Mouse (Mus musculus): ENCODE data around the gene Iffo1. TPM values are rescaled to one million over a fixed set of nuclear protein-coding genes. Genes with fewer than 3 reads are reported as not detected.

Gene Iffo1
- total and polyA plus RNA-seq, 3 experiments: 96.1 to 96.9 TPM; not detected in 1

GRCm38 (mm10) chr6:125148251-125148925, 3.3 kb downstream of the Iffo1 start:
- H3K36me3 ChIP-seq (ENCODE audit: control insufficient read depth in 1 of 2, insufficient read depth in 2 of 2, low read length in 2 of 2): peaks cover 0 to 9% of the 10 kb centered on the region in 2 experiments; a peak in 2 of 4 replicates

GRCm38 (mm10) chr6:125148926-125149568, 4.0 kb downstream of the Iffo1 start:
- Histone ChIP-seq H3K4me3 (ENCODE audit: control insufficient read depth in 1 of 2, insufficient read depth in 1 of 2, low read depth in 2 of 2, low read length in 2 of 2) (no peak overlapping the region), H3K79me2 (ENCODE audit: control insufficient read depth, insufficient read depth, low read length, poor library complexity) (peaks cover 16% of the 10 kb centered on the region), H3K27ac (ENCODE audit: control insufficient read depth, low read depth, low read length) (no peak overlapping the region), H3K9ac (ENCODE audit: control insufficient read depth, low read depth, low read length, poor library complexity, severe bottlenecking) (no peak overlapping the region), H3K36me3 (ENCODE audit: control insufficient read depth in 1 of 2, insufficient read depth in 2 of 2, low read length in 2 of 2) (peaks cover 0 to 9% of the 10 kb centered on the region in 2 experiments; a peak in 2 of 4 replicates), H3K27me3 (ENCODE audit: control insufficient read depth in 1 of 2, insufficient read depth in 2 of 2, low read length in 2 of 2) (no peaks in the 10 kb centered on the region), H3K9me3 (replicated peaks; ENCODE audit: insufficient read depth, low read length) (no peaks in the 10 kb centered on the region), H3K4me1 (ENCODE audit: control insufficient read depth in 1 of 2, insufficient read depth in 2 of 2, low read length in 2 of 2) (peaks cover 0 to 28% of the 10 kb centered on the region in 2 experiments; a peak in 3 of 4 replicates)
- TF ChIP-seq ZMIZ1 (IDR thresholded peaks at IDR 0.05; ENCODE audit: low read depth, low read length): no peak
- TF ChIP-seq POLR2A (IDR thresholded peaks at IDR 0.05; ENCODE audit: control insufficient read depth in 1 of 2, insufficient read depth in 1 of 2, low read depth in 1 of 2, low read length in 2 of 2, poor library complexity in 1 of 2): no peak
- TF ChIP-seq GABPA (IDR thresholded peaks at IDR 0.05; ENCODE audit: low read depth, low read length): no peak
- TF ChIP-seq ETS1 (IDR thresholded peaks at IDR 0.05; ENCODE audit: low read depth, low read length): no peak
- TF ChIP-seq RCOR1 (IDR thresholded peaks at IDR 0.05; ENCODE audit: low read depth, low read length): no peak
- no peak for TF ChIP-seq SIN3A (IDR thresholded peaks at IDR 0.05; ENCODE audit: low read length)
- no peak for TF ChIP-seq NELFE (IDR thresholded peaks at IDR 0.05; ENCODE audit: low read depth, low read length)
- no peak for TF ChIP-seq HCFC1 (IDR thresholded peaks at IDR 0.05; ENCODE audit: low read depth, low read length)
- no peak for TF ChIP-seq ZNF384 (IDR thresholded peaks at IDR 0.05; ENCODE audit: low read depth, low read length)
- TF ChIP-seq MAFK (IDR thresholded peaks at IDR 0.05; ENCODE audit: borderline replicate concordance, low read depth, low read length): no peak
- TF ChIP-seq MXI1 (IDR thresholded peaks at IDR 0.05; ENCODE audit: low read depth, low read length): no peak
- TF ChIP-seq TBP (IDR thresholded peaks at IDR 0.05; ENCODE audit: low read depth, low read length): no peak
- TF ChIP-seq TAL1 (IDR thresholded peaks at IDR 0.05; ENCODE audit: low read length): no peak
- TF ChIP-seq POLR2AphosphoS2 (IDR thresholded peaks at IDR 0.05; ENCODE audit: low read length): no peak
- no peak for TF ChIP-seq MAX (IDR thresholded peaks at IDR 0.05; ENCODE audit: low read length)
- no peak for TF ChIP-seq ZKSCAN1 (IDR thresholded peaks at IDR 0.05; ENCODE audit: low read depth, low read length)
- TF ChIP-seq USF2 (IDR thresholded peaks at IDR 0.05; ENCODE audit: borderline replicate concordance in 1 of 2, insufficient read depth in 1 of 2, low read depth in 1 of 2, low read length in 2 of 2): no peak
- no peak for TF ChIP-seq MYC (IDR thresholded peaks at IDR 0.05; ENCODE audit: low read depth, low read length)
- TF ChIP-seq E2F4 (IDR thresholded peaks at IDR 0.05; ENCODE audit: borderline replicate concordance, low read depth, low read length): no peak
- DNase-seq (ENCODE audit: low read depth, low spot score): no peak

More at GRCm38 (mm10) chr6:125148251-125148925, 3.3 kb downstream of the Iffo1 start:
- no peak for DNase-seq (ENCODE audit: low read depth, low spot score)
- Histone ChIP-seq H3K27me3 (ENCODE audit: control insufficient read depth in 1 of 2, insufficient read depth in 2 of 2, low read length in 2 of 2) (no peaks in the 10 kb centered on the region), H3K27ac (ENCODE audit: control insufficient read depth, low read depth, low read length) (no peak overlapping the region), H3K9ac (ENCODE audit: control insufficient read depth, low read depth, low read length, poor library complexity, severe bottlenecking) (no peak overlapping the region), H3K4me1 (ENCODE audit: control insufficient read depth in 1 of 2, insufficient read depth in 2 of 2, low read length in 2 of 2) (peaks cover 0 to 25% of the 10 kb centered on the region in 2 experiments; a peak in 3 of 4 replicates), H3K79me2 (ENCODE audit: control insufficient read depth, insufficient read depth, low read length, poor library complexity) (peaks cover 10% of the 10 kb centered on the region), H3K4me3 (ENCODE audit: control insufficient read depth in 1 of 2, insufficient read depth in 1 of 2, low read depth in 2 of 2, low read length in 2 of 2) (no peak overlapping the region), H3K9me3 (replicated peaks; ENCODE audit: insufficient read depth, low read length) (no peaks in the 10 kb centered on the region)
- no peak for TF ChIP-seq UBTF (IDR thresholded peaks at IDR 0.05; ENCODE audit: borderline replicate concordance, insufficient read depth, low read depth, low read length)

Measured in MEL (cell line).